8 mouse cellular contexts compared by ENCODE assay signal in genomic region chr10:22813317-22813960, GRCm38 (mm10). TPM values are rescaled to one million over a fixed set of nuclear protein-coding genes. Genes with fewer than 3 reads are reported as not detected.
A peak's percentile ranks its signal among the peaks of the same experiment; 100 is the strongest.
DNase-seq lines count a peak whose midpoint lies in the region; ATAC-seq and TF ChIP-seq lines count a peak whose summit lies in the region.

No protein-coding gene starts in this region.

- ATAC-seq in heart, postnatal 0 days (ENCODE audit: insufficient read depth, low read depth): peak; percentile 37; the same call in 1 of the 2 replicates

- H3K36me3 ChIP-seq in heart, postnatal 0 days (replicated peaks; ENCODE audit: control insufficient read depth, insufficient read depth, low read length): no peaks in the 10 kb centered on the region

- peak overlapping the region; percentile 52 for H3K4me2 ChIP-seq in heart, postnatal 0 days (ENCODE audit: low read depth, low read length)

- peak; percentile 96 for DNase-seq in heart, adult 11 months
- no peak for DNase-seq in heart, adult 8-10 months (ENCODE audit: low spot score)
- DNase-seq in ZHBTc4 (ENCODE audit: low read depth, low spot score): peak; percentile 34
- no peak for DNase-seq in heart, postnatal 0 days (ENCODE audit: low spot score)
- peak; percentile 42 for DNase-seq in lung, postnatal 10 days
- DNase-seq in cerebellum, postnatal 10 days: no peak
- DNase-seq in adrenal gland, postnatal 4 days (ENCODE audit: low spot score in 2 of 2): no peak
- no peak for DNase-seq in spleen, postnatal 36 days (ENCODE audit: low spot score in 2 of 2)

- no peaks in the 10 kb centered on the region for H3K9me3 ChIP-seq in heart, postnatal 0 days (replicated peaks; ENCODE audit: control insufficient read depth, low read length)

- H3K4me1 ChIP-seq in heart, postnatal 0 days (ENCODE audit: control insufficient read depth, insufficient read depth): no peaks in the 10 kb centered on the region

- WGBS in heart, postnatal 0 days: 1% methylated on average over 18 of the region's 18 CpGs

- H3K27me3 ChIP-seq in heart, postnatal 0 days (ENCODE audit: control insufficient read depth, insufficient read depth, low read length): peaks cover 65% of the 10 kb centered on the region

- no peak overlapping the region for H3K9ac ChIP-seq in heart, postnatal 0 days (replicated peaks; ENCODE audit: low read depth, low read length)

- no peak for TF ChIP-seq EP300 in heart, postnatal 0 days (IDR thresholded peaks at IDR 0.05; ENCODE audit: low read depth)

- H3K4me3 ChIP-seq in heart, postnatal 0 days (ENCODE audit: low read depth, low read length): peak overlapping the region; percentile 35

- no peak for TF ChIP-seq CTCF in heart, postnatal 0 days (IDR thresholded peaks at IDR 0.05; ENCODE audit: low read depth)

- peak overlapping the region; percentile 22 for H3K27ac ChIP-seq in heart, postnatal 0 days (ENCODE audit: low read depth)

RNA-seq across cellular contexts. Expression of gene Tcf21, which starts 6.5 kb away (rescaled TPM):
- 10 to 100 TPM in 1 of 4 experiments, 1 to 10 TPM in 3; 8.2 to 11.1 (median 9.0) TPM for total RNA-seq in heart, adult 8-10 months (2022)
- 17.9 and 21.9 TPM in 2 replicates for total RNA-seq in heart, postnatal 0 days (2014; rRNA removed; ENCODE audit: low replicate concordance)
- polyA plus RNA-seq in heart, postnatal 0 days (2015; fragmentation: Nextera tagmentation; extraction: Ambion mirVana): 56.0 and 56.9 TPM in 2 replicates
- total RNA-seq in adrenal gland, postnatal 4 days (2021): 10 to 100 TPM; 32.6 to 58.5 TPM

Comparison
In these comparisons a context has a peak if more than half of its experiments do, and no peak if none do; other contexts are left out.
1. DNase-seq: peak in heart, adult 11 months (single experiment), ZHBTc4 (single experiment) and lung, postnatal 10 days (single experiment); none in heart, adult 8-10 months (single experiment), heart, postnatal 0 days (single experiment), cerebellum, postnatal 10 days (0 of 2), adrenal gland, postnatal 4 days (0 of 2) and spleen, postnatal 36 days (0 of 2).